Mouse (Mus musculus) cerebellum, adult 2 months (tissue): ENCODE data around the gene Eef1akmt2.

Experiments used
- CTCF ChIP-seq: fragments of 200-500 bp; IDR thresholded peaks from 2 replicates; pipeline ENCODE4 v1.5.1; 2011; ENCODE audit warnings: low read depth, mild to moderate bottlenecking, control low read depth, low read length, moderate library complexity, borderline replicate concordance; ENCODE audit not compliant: insufficient read depth
- POLR2A ChIP-seq: fragments of 200-500 bp; IDR thresholded peaks from 2 replicates; pipeline ENCODE4 v1.6.1; 2011; ENCODE audit warnings: low read length, control low read depth, borderline replicate concordance; ENCODE audit not compliant: insufficient read depth

GRCm38 (mm10) chr7:132802066-132802465 lies 50.4 kb downstream of the Eef1akmt2 start:
- TF ChIP-seq CTCF, result no peak
- no peak for TF ChIP-seq POLR2A
